Mouse (Mus musculus) cortical plate, adult 2 months (tissue): Measurements from ENCODE around the gene Col26a1.

Experiments
- CTCF ChIP-seq: fragments of 200-500 bp; IDR thresholded peaks from 2 replicates; pipeline ENCODE4 v1.5.1; 2011; ENCODE audit warnings: mild to moderate bottlenecking, control low read depth, low read length; ENCODE audit not compliant: insufficient read depth; ENCODE audit errors: extremely low read depth
- POLR2A ChIP-seq: fragments of 200-500 bp; IDR thresholded peaks from 2 replicates; pipeline ENCODE4 v1.6.1; 2011; ENCODE audit warnings: mild to moderate bottlenecking, low read length, control low read depth; ENCODE audit not compliant: insufficient read depth; ENCODE audit errors: extremely low read depth

DNA sequence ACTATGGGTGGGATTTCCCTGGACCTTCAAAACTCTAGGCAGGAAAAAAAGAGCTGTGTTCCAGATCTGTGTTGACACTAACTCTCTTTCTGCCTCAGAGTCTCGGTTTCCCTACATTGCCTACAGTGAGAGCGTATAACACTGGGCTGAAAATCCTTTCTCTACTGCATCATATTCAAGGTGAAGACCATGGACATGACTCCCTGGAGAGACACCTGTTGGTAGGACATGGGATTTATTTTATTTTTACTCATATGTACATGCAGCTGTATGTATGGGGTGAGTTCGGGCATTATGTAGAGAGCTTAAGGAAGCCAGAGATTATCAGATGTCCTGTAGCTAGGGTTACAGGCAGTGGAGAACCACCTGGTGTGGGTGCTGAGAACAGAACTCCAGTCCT, 50.0 kb downstream of the Col26a1 start:
- no peak for TF ChIP-seq CTCF
- TF ChIP-seq POLR2A = no peak
